Mouse (Mus musculus): ENCODE data around the gene Slc29a2. TPM values are rescaled to one million over a fixed set of nuclear protein-coding genes. Genes with fewer than 3 reads are reported as not detected.

Gene Slc29a2
- polyA plus RNA-seq, 1 experiment = 24.0 TPM

- WGBS = 28% methylated on average over 10 of the region's 10 CpGs
- Histone ChIP-seq H3K27me3 (ENCODE audit: control insufficient read depth, insufficient read depth, low read length) (no peaks in the 10 kb centered on the region), H3K4me3 (replicated peaks; ENCODE audit: insufficient read depth, low read depth, low read length) (no peak overlapping the region), H3K4me1 (ENCODE audit: control insufficient read depth, insufficient read depth, low read length) (no peaks in the 10 kb centered on the region), H3K27ac (ENCODE audit: insufficient read depth, low read length) (no peak overlapping the region)
- DNase-seq = no peak
- TF ChIP-seq POLR2A (IDR thresholded peaks at IDR 0.05; ENCODE audit: borderline replicate concordance, insufficient read depth, low read length) = no peak
- TF ChIP-seq CTCF (IDR thresholded peaks at IDR 0.05; ENCODE audit: borderline replicate concordance, insufficient read depth, low read depth, low read length) = no peak
Measured at GRCm38 (mm10) chr19:5016221-5016742, 7.4 kb upstream of the Slc29a2 start.

- TF ChIP-seq POLR2A (IDR thresholded peaks at IDR 0.05; ENCODE audit: borderline replicate concordance, insufficient read depth, low read length) = no peak
- peak; percentile 78 for TF ChIP-seq CTCF (IDR thresholded peaks at IDR 0.05; ENCODE audit: borderline replicate concordance, insufficient read depth, low read depth, low read length)
- WGBS = 20% methylated on average over 12 of the region's 12 CpGs
- peak; percentile 74 to 76 for DNase-seq
Measured at GRCm38 (mm10) chr19:5016782-5017181, 6.9 kb upstream of the Slc29a2 start.

GRCm38 (mm10) chr19:5017611-5018010 lies 6.0 kb upstream of the Slc29a2 start:
- Histone ChIP-seq H3K27ac (ENCODE audit: insufficient read depth, low read length) (no peak overlapping the region), H3K27me3 (ENCODE audit: control insufficient read depth, insufficient read depth, low read length) (no peaks in the 10 kb centered on the region), H3K4me1 (ENCODE audit: control insufficient read depth, insufficient read depth, low read length) (no peaks in the 10 kb centered on the region), H3K4me3 (replicated peaks; ENCODE audit: insufficient read depth, low read depth, low read length) (no peak overlapping the region)
- no peak for DNase-seq
- 82% methylated on average over 4 of the region's 4 CpGs for WGBS
- no peak for TF ChIP-seq CTCF (IDR thresholded peaks at IDR 0.05; ENCODE audit: borderline replicate concordance, insufficient read depth, low read depth, low read length)
- no peak for TF ChIP-seq POLR2A (IDR thresholded peaks at IDR 0.05; ENCODE audit: borderline replicate concordance, insufficient read depth, low read length)

More at GRCm38 (mm10) chr19:5016782-5017181, 6.9 kb upstream of the Slc29a2 start:
- no peaks in the 10 kb centered on the region for H3K27me3 ChIP-seq (ENCODE audit: control insufficient read depth, insufficient read depth, low read length)
- no peak overlapping the region for H3K27ac ChIP-seq (ENCODE audit: insufficient read depth, low read length)
- H3K4me1 ChIP-seq (ENCODE audit: control insufficient read depth, insufficient read depth, low read length) = no peaks in the 10 kb centered on the region
- H3K4me3 ChIP-seq (replicated peaks; ENCODE audit: insufficient read depth, low read depth, low read length) = no peak overlapping the region

- WGBS = 82% methylated on average over 3 of the region's 3 CpGs
Measured at GRCm38 (mm10) chr19:5018191-5018590, 5.5 kb upstream of the Slc29a2 start.

GRCm38 (mm10) chr19:5021416-5021815 lies 2.2 kb upstream of the Slc29a2 start:
- Histone ChIP-seq H3K27me3 (ENCODE audit: control insufficient read depth, insufficient read depth, low read length) (no peaks in the 10 kb centered on the region), H3K4me3 (replicated peaks; ENCODE audit: insufficient read depth, low read depth, low read length) (no peak overlapping the region), H3K4me1 (ENCODE audit: control insufficient read depth, insufficient read depth, low read length) (no peaks in the 10 kb centered on the region), H3K27ac (ENCODE audit: insufficient read depth, low read length) (no peak overlapping the region)
- WGBS = 49% methylated on average over 2 of the region's 2 CpGs
- no peak for TF ChIP-seq POLR2A (IDR thresholded peaks at IDR 0.05; ENCODE audit: borderline replicate concordance, insufficient read depth, low read length)
- TF ChIP-seq CTCF (IDR thresholded peaks at IDR 0.05; ENCODE audit: borderline replicate concordance, insufficient read depth, low read depth, low read length) = no peak
- DNase-seq = no peak

More at GRCm38 (mm10) chr19:5018191-5018590, 5.5 kb upstream of the Slc29a2 start:
- TF ChIP-seq POLR2A (IDR thresholded peaks at IDR 0.05; ENCODE audit: borderline replicate concordance, insufficient read depth, low read length) (no peak), CTCF (IDR thresholded peaks at IDR 0.05; ENCODE audit: borderline replicate concordance, insufficient read depth, low read depth, low read length) (no peak)
- no peak for DNase-seq
- no peak overlapping the region for H3K27ac ChIP-seq (ENCODE audit: insufficient read depth, low read length)
- no peaks in the 10 kb centered on the region for H3K4me1 ChIP-seq (ENCODE audit: control insufficient read depth, insufficient read depth, low read length)
- no peak overlapping the region for H3K4me3 ChIP-seq (replicated peaks; ENCODE audit: insufficient read depth, low read depth, low read length)
- H3K27me3 ChIP-seq (ENCODE audit: control insufficient read depth, insufficient read depth, low read length) = no peaks in the 10 kb centered on the region

GRCm38 (mm10) chr19:5026111-5026510 lies 2.5 kb downstream of the Slc29a2 start:
- Histone ChIP-seq H3K4me1 (ENCODE audit: control insufficient read depth, insufficient read depth, low read length) (no peaks in the 10 kb centered on the region), H3K4me3 (replicated peaks; ENCODE audit: insufficient read depth, low read depth, low read length) (no peak overlapping the region), H3K27me3 (ENCODE audit: control insufficient read depth, insufficient read depth, low read length) (no peaks in the 10 kb centered on the region), H3K27ac (ENCODE audit: insufficient read depth, low read length) (no peak overlapping the region)
- WGBS = 36% methylated on average over 8 of the region's 8 CpGs
- no peak for DNase-seq
- no peak for TF ChIP-seq CTCF (IDR thresholded peaks at IDR 0.05; ENCODE audit: borderline replicate concordance, insufficient read depth, low read depth, low read length)
- TF ChIP-seq POLR2A (IDR thresholded peaks at IDR 0.05; ENCODE audit: borderline replicate concordance, insufficient read depth, low read length) = no peak

GRCm38 (mm10) chr19:5032686-5033085 lies 9.0 kb downstream of the Slc29a2 start:
- no peak overlapping the region for H3K27ac ChIP-seq (ENCODE audit: insufficient read depth, low read length)
- no peak for DNase-seq
- no peak overlapping the region for H3K4me3 ChIP-seq (replicated peaks; ENCODE audit: insufficient read depth, low read depth, low read length)
- TF ChIP-seq POLR2A (IDR thresholded peaks at IDR 0.05; ENCODE audit: borderline replicate concordance, insufficient read depth, low read length) (no peak), CTCF (IDR thresholded peaks at IDR 0.05; ENCODE audit: borderline replicate concordance, insufficient read depth, low read depth, low read length) (no peak)
- H3K4me1 ChIP-seq (ENCODE audit: control insufficient read depth, insufficient read depth, low read length) = no peaks in the 10 kb centered on the region
- H3K27me3 ChIP-seq (ENCODE audit: control insufficient read depth, insufficient read depth, low read length) = no peaks in the 10 kb centered on the region
- 80% methylated on average over 3 of the region's 3 CpGs for WGBS

- TF ChIP-seq POLR2A (IDR thresholded peaks at IDR 0.05; ENCODE audit: borderline replicate concordance, insufficient read depth, low read length) = no peak
- TF ChIP-seq CTCF (IDR thresholded peaks at IDR 0.05; ENCODE audit: borderline replicate concordance, insufficient read depth, low read depth, low read length) = no peak
- Histone ChIP-seq H3K4me1 (ENCODE audit: control insufficient read depth, insufficient read depth, low read length) (no peaks in the 10 kb centered on the region), H3K27ac (ENCODE audit: insufficient read depth, low read length) (no peak overlapping the region), H3K4me3 (replicated peaks; ENCODE audit: insufficient read depth, low read depth, low read length) (no peak overlapping the region), H3K27me3 (ENCODE audit: control insufficient read depth, insufficient read depth, low read length) (no peaks in the 10 kb centered on the region)
- DNase-seq = no peak
- 77% methylated on average over 4 of the region's 4 CpGs for WGBS
Measured at GRCm38 (mm10) chr19:5036577-5036976, 12.9 kb downstream of the Slc29a2 start.

All from cerebellum, adult 2 months (tissue).